Mouse (Mus musculus) lung, postnatal 0 days (tissue): Measurements from ENCODE around the gene Sim1. TPM values are rescaled to one million over a fixed set of nuclear protein-coding genes. Genes with fewer than 3 reads are reported as not detected.

ENCODE experiments used
- ATAC-seq: fragments of 200-750 bp; cut with Nextera tagmentation; 2 replicates; pipeline ENCODE4 v1.8.0; 2017; ENCODE audit warnings: moderate library complexity
- DNase-seq: peaks from one replicate; pipeline ENCODE4 v3.0.0-alpha.2; 2016; ENCODE audit warnings: low spot score
- H3K27ac ChIP-seq: fragments of 300-500 bp; sonication (generic); 2 replicates; pipeline ENCODE4 v1.5.1; 2014; ENCODE audit warnings: antibody characterized with exemption, mild to moderate bottlenecking, low read length, mixed read lengths
- H3K27me3 ChIP-seq: fragments of 300-500 bp; sonication (generic); replicated peaks from 2 replicates; pipeline ENCODE4 v1.6.1; 2014; ENCODE audit warnings: low read length, mixed read lengths; ENCODE audit not compliant: insufficient read depth
- H3K36me3 ChIP-seq: fragments of 300-500 bp; sonication (generic); 2 replicates; pipeline ENCODE4 v1.6.1; 2014; ENCODE audit warnings: low read length, mixed read lengths; ENCODE audit not compliant: insufficient read depth
- H3K4me1 ChIP-seq: fragments of 300-500 bp; sonication (generic); 2 replicates; pipeline ENCODE4 v1.6.1; 2014; ENCODE audit warnings: antibody characterized with exemption, low read depth, low read length, mixed read lengths; ENCODE audit not compliant: insufficient read depth
- H3K4me2 ChIP-seq: fragments of 300-500 bp; sonication (generic); replicated peaks from 2 replicates; pipeline ENCODE4 v1.6.1; 2014; ENCODE audit warnings: low read depth, mild to moderate bottlenecking, low read length, moderate library complexity, mixed read lengths
- H3K4me3 ChIP-seq: fragments of 300-500 bp; sonication (generic); 2 replicates; pipeline ENCODE4 v1.5.1; 2014; ENCODE audit warnings: low read depth, low read length
- H3K9ac ChIP-seq: fragments of 300-500 bp; sonication (generic); replicated peaks from 2 replicates; pipeline ENCODE4 v1.6.1; 2014; ENCODE audit warnings: low read depth, mild to moderate bottlenecking
- H3K9me3 ChIP-seq: fragments of 300-500 bp; sonication (generic); 2 replicates; pipeline ENCODE4 v1.6.1; 2016; ENCODE audit warnings: low read length, mixed read lengths
- CTCF ChIP-seq: IDR thresholded peaks from 2 replicates; pipeline ENCODE4 v1.5.1; 2016; ENCODE audit warnings: antibody characterized with exemption, mild to moderate bottlenecking
- EP300 ChIP-seq: IDR thresholded peaks from 2 replicates; pipeline ENCODE4 v1.6.1; 2016; ENCODE audit warnings: antibody characterized with exemption, mild to moderate bottlenecking, control low read depth
- WGBS: fragments of 180-500 bp; shearing (Covaris S2); extraction: QIAGEN DNeasy Blood & Tissue Kit; methylation state at CpG from one replicate; pipeline ENCODE4 v1.1.7; 2014; 5-methylcytosine and 5-hydroxymethylcytosine counted together
- polyA plus RNA-seq: library from polyadenylated mRNA; unstranded; fragments of >200 nt; fragmentation: Nextera tagmentation; extraction: Ambion mirVana; gene quantifications from 2 replicates; pipeline ENCODE4 v1.2.1, GENCODE M21; 2015

Gene Sim1
- polyA plus RNA-seq, 1 experiment from 2014 or later, result not detected

- no peak overlapping the region for H3K4me3 ChIP-seq
- H3K4me1 ChIP-seq, result no peaks in the 10 kb centered on the region
- H3K9me3 ChIP-seq, result no peaks in the 10 kb centered on the region
- WGBS, result 54% methylated on average over 1 of the region's 1 CpGs
- no peaks in the 10 kb centered on the region for H3K27me3 ChIP-seq
- no peak overlapping the region for H3K27ac ChIP-seq
- DNase-seq (no peak), ATAC-seq (no peak)
- H3K36me3 ChIP-seq, result no peaks in the 10 kb centered on the region
- no peak overlapping the region for H3K4me2 ChIP-seq
- TF ChIP-seq CTCF, result no peak
- TF ChIP-seq EP300, result no peak
- no peak overlapping the region for H3K9ac ChIP-seq
These were observed 79.1 kb downstream of the Sim1 start for GRCm38 (mm10) chr10:50973625-50974024.

GRCm38 (mm10) chr10:50981849-50982248 is 87.3 kb downstream of the Sim1 start:
- Histone ChIP-seq H3K4me3 (no peak overlapping the region), H3K9ac (no peak overlapping the region), H3K27ac (no peak overlapping the region), H3K27me3 (no peaks in the 10 kb centered on the region), H3K9me3 (no peaks in the 10 kb centered on the region), H3K4me1 (no peaks in the 10 kb centered on the region), H3K36me3 (no peaks in the 10 kb centered on the region), H3K4me2 (no peak overlapping the region)
- no peak for DNase-seq
- no peak for ATAC-seq
- 77% methylated on average over 3 of the region's 3 CpGs for WGBS
- TF ChIP-seq CTCF (no peak), EP300 (no peak)

GRCm38 (mm10) chr10:50983620-50984019 is 89.1 kb downstream of the Sim1 start:
- Histone ChIP-seq H3K36me3 (no peaks in the 10 kb centered on the region), H3K4me2 (no peak overlapping the region), H3K27ac (no peak overlapping the region), H3K4me1 (no peaks in the 10 kb centered on the region), H3K9me3 (no peaks in the 10 kb centered on the region), H3K9ac (no peak overlapping the region), H3K4me3 (no peak overlapping the region), H3K27me3 (no peaks in the 10 kb centered on the region)
- no peak for TF ChIP-seq CTCF
- TF ChIP-seq EP300, result no peak
- DNase-seq (no peak), ATAC-seq (no peak)
- 86% methylated on average over 4 of the region's 4 CpGs for WGBS

GRCm38 (mm10) chr10:51007798-51008197 is 113.2 kb downstream of the Sim1 start:
- no peak overlapping the region for H3K27ac ChIP-seq
- H3K36me3 ChIP-seq, result no peaks in the 10 kb centered on the region
- 50% methylated on average over 3 of the region's 3 CpGs for WGBS
- no peak for TF ChIP-seq EP300
- TF ChIP-seq CTCF, result no peak
- no peak overlapping the region for H3K4me3 ChIP-seq
- no peak overlapping the region for H3K9ac ChIP-seq
- H3K4me2 ChIP-seq, result no peak overlapping the region
- no peak for ATAC-seq
- no peaks in the 10 kb centered on the region for H3K9me3 ChIP-seq
- H3K4me1 ChIP-seq, result no peaks in the 10 kb centered on the region
- no peaks in the 10 kb centered on the region for H3K27me3 ChIP-seq
- no peak for DNase-seq

GRCm38 (mm10) chr10:51011391-51012150 is 117.0 kb downstream of the Sim1 start:
- no peak overlapping the region for H3K27ac ChIP-seq
- no peak overlapping the region for H3K4me3 ChIP-seq
- no peaks in the 10 kb centered on the region for H3K9me3 ChIP-seq
- H3K4me2 ChIP-seq, result no peak overlapping the region
- ATAC-seq, result no peak
- no peak overlapping the region for H3K9ac ChIP-seq
- no peaks in the 10 kb centered on the region for H3K27me3 ChIP-seq
- WGBS, result 20% methylated on average over 8 of the region's 8 CpGs
- no peak for DNase-seq
- no peaks in the 10 kb centered on the region for H3K36me3 ChIP-seq
- TF ChIP-seq CTCF (no peak), EP300 (no peak)
- H3K4me1 ChIP-seq, result no peaks in the 10 kb centered on the region

GRCm38 (mm10) chr10:51014901-51015300 is 120.3 kb downstream of the Sim1 start:
- ATAC-seq (no peak), DNase-seq (no peak)
- no peaks in the 10 kb centered on the region for H3K27me3 ChIP-seq
- H3K9ac ChIP-seq, result no peak overlapping the region
- no peaks in the 10 kb centered on the region for H3K9me3 ChIP-seq
- 45% methylated on average over 2 of the region's 2 CpGs for WGBS
- no peak overlapping the region for H3K4me3 ChIP-seq
- no peaks in the 10 kb centered on the region for H3K4me1 ChIP-seq
- TF ChIP-seq CTCF (no peak), EP300 (no peak)
- no peak overlapping the region for H3K27ac ChIP-seq
- H3K36me3 ChIP-seq, result no peaks in the 10 kb centered on the region
- H3K4me2 ChIP-seq, result no peak overlapping the region

GRCm38 (mm10) chr10:51015362-51015761 is 120.8 kb downstream of the Sim1 start:
- H3K36me3 ChIP-seq, result no peaks in the 10 kb centered on the region
- H3K27me3 ChIP-seq, result no peaks in the 10 kb centered on the region
- no peak for ATAC-seq
- no peak for DNase-seq
- 65% methylated on average over 1 of the region's 1 CpGs for WGBS
- no peak overlapping the region for H3K9ac ChIP-seq
- no peak overlapping the region for H3K4me2 ChIP-seq
- H3K4me1 ChIP-seq, result no peaks in the 10 kb centered on the region
- no peaks in the 10 kb centered on the region for H3K9me3 ChIP-seq
- no peak overlapping the region for H3K4me3 ChIP-seq
- TF ChIP-seq EP300, result no peak
- TF ChIP-seq CTCF, result no peak
- H3K27ac ChIP-seq, result no peak overlapping the region
